Mouse (Mus musculus) C3H10T1/2 (cell line): ENCODE data around the gene Vmn2r124. TPM values are rescaled to one million over a fixed set of nuclear protein-coding genes. Genes with fewer than 3 reads are reported as not detected.

Experiments
- polyA plus RNA-seq, 2 experiments: library from polyadenylated mRNA; unstranded; fragments of >200 nt; fragmentation: generic; extraction: Trizol; gene quantifications; one replicate each; pipeline ENCODE4 v1.2.1; 2012; ENCODE audit warnings: missing spikeins in 2 of 2

The Vmn2r124 gene
- not detected for polyA plus RNA-seq

DNA sequence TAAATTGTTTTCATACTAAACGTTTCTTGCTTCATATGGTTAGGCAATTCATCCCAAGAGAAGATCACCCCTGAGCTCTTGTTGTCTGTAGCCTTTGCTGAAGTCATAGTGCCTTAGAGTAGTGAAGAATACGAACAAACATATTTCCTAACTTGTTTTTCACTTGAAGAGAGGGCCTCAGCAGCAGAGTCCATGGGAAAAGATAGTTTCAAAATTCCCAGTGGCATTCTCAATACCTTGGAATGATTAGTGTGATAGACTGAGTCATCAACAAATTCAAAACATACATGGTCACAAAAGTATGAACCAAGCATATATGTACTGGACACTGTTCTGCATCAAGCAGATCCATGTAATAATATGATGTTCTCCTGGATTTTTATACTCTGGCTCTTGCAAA, at the start of gene Vmn2r124:
TSS of gene Vmn2r124 (plus strand) at position 301 of the 400 bp plus-strand sequence.

GRCm38 (mm10) chr17:18021433-18021832, 27.8 kb upstream of the Vmn2r124 start, which contains the start of gene Fpr-rs4:
Gene Fpr-rs4, plus strand, starts transcription at chr17:18021733.

GRCm38 (mm10) chr17:18084716-18085115, 35.5 kb downstream of the Vmn2r124 start, which contains the start of gene Vmn2r91:
Gene Vmn2r91, plus strand, starts transcription at chr17:18085016.

Other genes starting within 250 kb of the Vmn2r124 start
- 10 to 100 TPM in 1 of 2 experiments, 1 to 10 TPM in 1; 3.7 to 19.9 TPM for gene Spaca6, start 222.3 kb upstream of the Vmn2r124 start, polyA plus RNA-seq
- gene Has1, start 194.2 kb upstream of the Vmn2r124 start, polyA plus RNA-seq, result under 1 TPM; 0.23 to 0.63 TPM
- gene Fpr1, start 165.5 kb upstream of the Vmn2r124 start, polyA plus RNA-seq, result under 1 TPM in 1 of 2 experiments, not detected in 1; 0.18 TPM
- gene Fpr2, start 161.6 kb upstream of the Vmn2r124 start, polyA plus RNA-seq, result not detected
- not detected for gene Fpr3, start 161.6 kb upstream of the Vmn2r124 start, polyA plus RNA-seq
- gene Fpr-rs4, start 27.7 kb upstream of the Vmn2r124 start, polyA plus RNA-seq, result not detected
- gene Vmn2r91, start 35.6 kb downstream of the Vmn2r124 start, polyA plus RNA-seq, result not detected
- not detected for gene Vmn2r92, start 102.5 kb downstream of the Vmn2r124 start, polyA plus RNA-seq
- not detected for gene Vmn2r94, start 228.3 kb downstream of the Vmn2r124 start, polyA plus RNA-seq
- not detected for gene Vmn2r93, start 248.7 kb downstream of the Vmn2r124 start, polyA plus RNA-seq